Mouse (Mus musculus) small intestine, adult 10 weeks (tissue): ENCODE data around the gene Nfe2l3. TPM values are rescaled to one million over a fixed set of nuclear protein-coding genes. Genes with fewer than 3 reads are reported as not detected.

ENCODE experiments used
- polyA plus RNA-seq: library from polyadenylated mRNA; stranded (reverse); fragments of 350-450 nt; fragmentation: Illumina TruSeq; extraction: RNeasy Lipid Tissue Mini Kit (QIAGEN cat#74804); gene quantifications from one replicate; pipeline ENCODE4 v1.2.3, GENCODE M21; 2014; ENCODE audit warnings: low replicate concordance

Nfe2l3 gene
- 0.63 TPM for polyA plus RNA-seq

GRCm38 (mm10) chr6:51432535-51433397 is at the start of gene Nfe2l3:
TSS of gene Nfe2l3 (plus strand) at chr6:51432670.

DNA sequence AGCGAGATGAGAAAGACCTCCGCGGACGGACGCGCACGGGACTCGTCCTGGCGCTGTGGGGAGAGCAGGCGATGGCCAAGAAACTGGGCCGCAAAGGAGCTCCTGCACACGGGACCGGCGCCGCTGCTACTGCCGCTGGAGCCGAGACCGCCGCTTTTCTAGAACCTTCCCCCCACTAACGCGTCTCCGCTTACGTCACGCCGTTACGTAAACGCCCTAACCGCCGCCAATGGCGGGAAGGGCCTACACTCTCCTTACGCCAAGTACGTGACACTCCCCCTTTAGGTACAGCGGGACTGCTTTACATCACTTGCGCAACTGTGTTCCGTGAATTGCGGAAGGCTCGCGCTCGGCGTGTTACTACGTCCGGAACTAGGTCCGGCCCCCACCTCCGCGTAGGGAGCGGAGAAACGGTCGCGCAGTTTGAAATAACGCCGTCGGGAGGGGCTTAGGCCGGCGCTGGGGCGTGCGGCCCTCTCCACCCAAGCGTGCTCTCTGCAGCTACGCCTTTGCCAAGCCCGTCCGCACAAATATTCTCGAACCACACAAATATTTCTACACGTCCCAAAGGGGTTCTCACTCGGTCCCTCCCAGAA is 37.3 kb downstream of the Nfe2l3 start, which contains the start of gene Hnrnpa2b1:
TSS of gene Hnrnpa2b1 (minus strand) at position 180 of the 596 bp plus-strand sequence.

DNA sequence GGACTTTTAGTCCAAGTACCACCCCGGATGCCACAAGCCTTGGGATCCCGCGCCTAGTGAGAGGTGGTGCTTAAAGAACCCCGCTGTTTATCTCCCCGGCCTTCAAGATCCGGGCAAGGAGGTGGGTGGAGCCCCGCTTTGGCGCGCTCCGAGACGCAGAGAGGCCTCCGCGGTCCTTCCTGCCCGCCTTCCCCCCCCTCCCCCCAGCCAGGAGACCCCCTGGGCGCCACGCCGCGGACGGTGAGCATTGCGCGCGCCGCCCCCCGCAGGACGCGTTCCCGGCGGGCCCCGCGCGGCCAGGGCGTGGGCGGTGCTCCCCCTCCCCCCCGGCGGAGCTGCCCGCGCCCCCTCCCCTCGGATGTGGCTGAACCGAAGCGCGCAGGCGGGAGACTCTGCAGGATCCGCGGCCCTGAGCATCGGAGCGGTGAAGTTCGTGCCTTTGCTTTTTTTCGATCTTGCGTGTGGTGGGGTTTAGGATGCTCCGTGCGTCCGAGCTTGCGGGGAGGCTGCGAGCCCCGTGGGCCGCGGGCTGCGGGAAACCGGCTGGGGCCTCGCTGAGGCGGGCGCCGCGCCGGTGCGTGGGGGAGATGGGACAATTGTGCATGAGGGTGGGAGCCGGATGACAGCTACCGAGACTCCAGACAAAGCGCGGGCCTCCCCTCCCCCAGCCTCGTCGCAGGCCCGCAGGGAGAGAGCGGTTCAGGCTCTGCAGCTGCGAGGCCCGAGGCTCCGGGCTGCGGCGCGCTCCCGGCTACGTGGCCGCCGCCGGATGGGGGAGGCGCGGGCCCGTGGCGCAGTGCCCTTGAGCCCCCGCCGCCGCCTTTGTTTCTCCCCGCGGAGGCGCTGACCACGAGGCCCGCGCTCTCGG is 38.1 kb downstream of the Nfe2l3 start, which contains the start of gene Cbx3:
TSS of gene Cbx3 (plus strand) at position 50 of the 868 bp plus-strand sequence.

Other genes with a start within 250 kb of the Nfe2l3 start
- 2,911 TPM for gene Hnrnpa2b1, start 37.2 kb downstream of the Nfe2l3 start, polyA plus RNA-seq
- 211 TPM for gene Cbx3, start 37.7 kb downstream of the Nfe2l3 start, polyA plus RNA-seq
- gene Snx10, start 91.2 kb downstream of the Nfe2l3 start, polyA plus RNA-seq = 26.7 TPM